Mouse (Mus musculus) thymus, adult 2 months (tissue): ENCODE results near the gene Ubr1.

ENCODE experiments used
- CTCF ChIP-seq: fragments of 200-500 bp; IDR thresholded peaks from 2 replicates; pipeline ENCODE4 v1.5.1; 2012; ENCODE audit warnings: mild to moderate bottlenecking, control low read depth, low read length, moderate library complexity, borderline replicate concordance; ENCODE audit not compliant: control insufficient read depth, poor library complexity, insufficient read depth; ENCODE audit errors: extremely low read depth
- POLR2A ChIP-seq: fragments of 200-500 bp; IDR thresholded peaks from 2 replicates; pipeline ENCODE4 v1.6.1; 2012; ENCODE audit warnings: mild to moderate bottlenecking, low read length, control low read depth, moderate library complexity; ENCODE audit not compliant: control insufficient read depth, poor library complexity, insufficient read depth; ENCODE audit errors: extremely low read depth

DNA sequence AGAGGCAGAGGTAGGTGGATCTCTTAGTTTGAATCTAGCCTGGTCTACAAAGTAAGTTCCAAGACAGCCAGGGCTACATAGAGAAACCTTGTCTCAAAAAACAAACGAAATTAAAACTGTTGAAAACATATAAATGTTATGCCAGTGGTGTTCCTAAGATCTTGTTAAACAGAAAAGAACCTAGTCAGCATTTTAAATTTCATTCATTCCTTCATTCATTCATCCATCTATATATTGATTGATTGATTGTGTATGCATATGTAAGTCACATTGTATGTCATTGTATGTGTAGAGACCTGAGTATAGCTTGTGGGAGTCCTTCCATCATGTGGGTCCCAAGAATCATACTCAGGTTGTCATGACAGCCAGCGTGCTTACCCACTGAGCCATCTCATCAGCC lies 45.0 kb upstream of the Ubr1 start:
- TF ChIP-seq CTCF (no peak), POLR2A (no peak)
